Mouse (Mus musculus) frontal cortex, postnatal 36 days (tissue): ENCODE results near the gene Clpp.

Experiments
- DNase-seq, 2 experiments: peaks; one replicate each; pipeline ENCODE4 v3.0.0; 2022; ENCODE audit warnings: low spot score in 2 of 2

Clpp gene

DNA sequence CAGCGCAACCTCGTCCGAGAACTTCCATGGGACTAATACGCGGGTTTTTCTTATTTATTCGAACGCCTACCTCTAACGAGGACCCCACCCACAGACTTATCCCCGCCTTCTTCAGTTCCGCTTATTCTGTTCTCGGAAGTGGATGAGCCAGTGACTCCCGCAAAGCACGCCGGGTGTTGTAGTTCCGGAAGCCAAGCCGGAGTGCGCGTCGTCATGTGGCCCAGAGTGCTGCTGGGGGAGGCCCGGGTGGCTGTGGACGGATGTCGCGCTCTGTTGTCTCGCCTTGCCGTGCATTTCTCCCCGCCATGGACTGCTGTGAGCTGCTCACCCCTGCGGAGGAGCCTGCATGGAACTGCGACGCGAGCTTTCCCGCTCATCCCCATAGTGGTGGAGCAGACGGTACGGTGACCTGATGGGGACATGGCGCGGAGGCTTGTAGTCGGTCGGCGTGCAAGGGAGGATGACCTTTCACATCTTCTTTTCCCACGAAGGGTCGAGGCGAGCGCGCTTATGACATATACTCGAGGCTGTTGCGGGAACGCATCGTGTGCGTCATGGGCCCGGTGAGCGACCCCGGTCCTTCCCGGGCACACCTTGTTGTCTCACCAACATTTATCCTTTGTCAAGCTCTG, at the start of gene Clpp:
Gene Clpp (plus strand): TSS at position 191 of the 632 bp plus-strand sequence.
- DNase-seq: peak; percentile 92 to 97

DNA sequence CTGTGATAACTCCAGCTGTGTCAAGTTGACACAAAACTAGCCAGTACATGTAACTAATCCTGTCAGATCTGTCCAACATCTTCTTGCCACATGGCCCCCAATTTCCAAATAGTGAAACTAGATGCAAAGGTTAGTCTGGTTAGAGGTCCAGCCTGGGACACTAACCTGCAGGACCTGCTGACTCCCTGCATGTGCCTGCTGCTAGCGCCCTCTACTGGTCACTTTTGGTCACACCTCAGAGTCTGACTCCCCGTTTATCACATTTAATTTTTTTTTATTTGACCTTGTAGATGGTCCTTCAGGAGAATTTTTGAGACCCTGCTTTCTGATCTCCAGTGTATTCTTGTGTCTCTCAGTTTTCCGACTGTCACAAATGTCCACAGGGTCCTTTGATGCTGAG, 39.2 kb upstream of the Clpp start:
- peak; percentile 31 to 40 for DNase-seq

DNA sequence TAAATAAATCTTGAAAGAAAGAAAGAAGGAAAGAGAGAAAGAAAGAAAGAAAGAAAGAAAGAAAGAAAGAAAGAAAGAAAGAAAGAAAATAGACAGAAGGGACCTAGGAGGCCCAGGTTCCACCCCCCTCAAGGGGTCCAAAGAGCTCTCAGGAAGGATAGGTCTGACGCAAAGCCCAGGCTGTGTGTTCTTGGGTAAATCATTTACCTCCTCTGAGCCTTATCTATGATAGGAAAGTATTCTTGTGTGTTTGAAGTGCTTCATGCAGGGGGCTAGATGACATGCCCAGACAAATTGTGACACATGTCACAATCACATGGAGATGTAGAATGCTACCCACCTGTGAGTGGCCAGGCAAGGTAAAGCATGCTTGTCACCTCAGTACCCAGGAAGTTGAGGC, 37.5 kb upstream of the Clpp start:
- DNase-seq: no peak

DNA sequence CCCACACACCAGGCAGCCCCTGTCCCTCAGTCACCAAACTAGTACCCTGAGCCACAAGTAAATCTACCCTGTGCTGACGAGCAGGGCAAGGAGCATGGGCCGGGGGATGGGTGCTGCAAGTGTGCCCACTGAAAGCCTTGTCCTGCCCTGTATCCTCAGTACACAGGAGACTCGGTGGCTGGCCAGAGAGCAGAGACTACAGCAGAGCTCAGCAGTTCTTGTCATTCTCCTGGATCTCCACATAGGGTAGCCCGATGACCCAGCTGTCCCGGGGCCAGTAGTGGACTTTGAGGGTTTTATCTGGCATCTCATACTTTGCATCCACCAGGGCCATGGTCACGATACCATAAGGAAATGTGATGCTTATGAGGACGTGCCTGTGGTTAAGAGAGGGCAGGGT, 35.2 kb upstream of the Clpp start:
- no peak for DNase-seq

DNA sequence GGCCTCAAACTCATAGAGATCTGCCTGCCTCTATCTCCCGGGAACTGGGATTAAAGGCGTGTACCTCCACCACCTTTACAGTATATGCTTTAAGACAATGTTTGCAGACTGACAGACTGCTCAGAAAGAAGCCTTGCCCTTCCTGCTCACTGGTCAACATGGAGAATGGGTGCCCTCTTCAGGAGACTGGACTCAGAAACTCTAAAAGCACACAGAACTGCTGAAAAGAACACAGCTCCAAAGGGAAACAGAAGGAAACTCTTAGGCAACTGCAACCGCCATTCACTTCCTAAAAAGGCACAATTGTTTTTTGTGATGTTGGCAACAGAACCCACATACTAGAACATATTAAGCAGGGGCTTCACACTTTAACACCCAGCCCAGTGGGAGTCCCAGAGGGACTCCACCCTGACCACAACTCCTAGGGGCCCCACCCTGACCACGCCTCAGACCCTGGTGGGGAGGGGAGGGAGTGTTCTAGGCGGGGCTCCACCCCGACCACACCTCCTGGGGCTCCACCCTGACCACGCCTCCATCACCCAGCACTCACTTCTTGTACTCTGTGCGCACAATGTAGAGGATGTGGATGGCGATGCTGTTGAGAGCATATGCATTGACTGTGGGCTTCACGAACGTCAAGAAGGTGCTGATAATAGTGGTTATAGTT, 32.2 kb upstream of the Clpp start:
- DNase-seq: no peak

DNA sequence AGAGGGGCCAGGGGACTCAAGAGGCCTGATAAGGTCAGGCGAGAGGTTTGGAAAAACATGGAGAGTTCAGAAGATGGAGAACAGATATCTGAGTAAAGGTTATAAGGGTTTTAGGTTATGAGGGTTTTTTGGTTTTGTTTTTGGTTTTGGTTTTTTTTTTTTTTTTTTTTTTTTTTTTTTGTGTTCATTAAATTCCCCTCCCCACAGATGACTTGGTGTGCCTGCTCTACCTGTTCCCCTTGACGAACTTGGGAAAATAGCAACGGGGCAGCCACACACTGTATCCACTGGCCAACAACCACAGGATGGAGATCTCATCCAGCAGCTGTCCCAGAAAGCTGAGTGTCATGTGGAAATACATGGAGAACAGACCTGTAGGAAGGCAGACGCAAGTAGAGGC, 31.4 kb upstream of the Clpp start:
- no peak for DNase-seq

DNA sequence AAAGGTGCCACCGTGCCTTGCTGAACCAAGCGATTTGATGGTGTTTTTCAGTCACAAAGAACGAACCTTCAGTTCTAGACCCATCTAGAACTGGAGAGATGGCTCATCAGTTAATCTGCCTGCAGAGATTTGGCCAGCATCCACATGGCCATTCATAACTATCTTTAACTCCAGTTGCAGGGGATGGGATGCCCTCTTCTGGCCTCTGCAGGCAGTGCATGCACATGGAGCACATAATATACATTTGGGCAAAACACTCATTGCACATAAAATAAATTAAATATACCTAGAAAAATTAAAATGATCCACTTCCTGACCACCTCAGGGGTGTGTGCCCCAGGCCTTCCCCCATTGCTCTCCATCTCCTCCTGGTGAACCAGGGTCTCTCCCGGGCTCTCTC, 28.2 kb upstream of the Clpp start:
- no peak for DNase-seq

DNA sequence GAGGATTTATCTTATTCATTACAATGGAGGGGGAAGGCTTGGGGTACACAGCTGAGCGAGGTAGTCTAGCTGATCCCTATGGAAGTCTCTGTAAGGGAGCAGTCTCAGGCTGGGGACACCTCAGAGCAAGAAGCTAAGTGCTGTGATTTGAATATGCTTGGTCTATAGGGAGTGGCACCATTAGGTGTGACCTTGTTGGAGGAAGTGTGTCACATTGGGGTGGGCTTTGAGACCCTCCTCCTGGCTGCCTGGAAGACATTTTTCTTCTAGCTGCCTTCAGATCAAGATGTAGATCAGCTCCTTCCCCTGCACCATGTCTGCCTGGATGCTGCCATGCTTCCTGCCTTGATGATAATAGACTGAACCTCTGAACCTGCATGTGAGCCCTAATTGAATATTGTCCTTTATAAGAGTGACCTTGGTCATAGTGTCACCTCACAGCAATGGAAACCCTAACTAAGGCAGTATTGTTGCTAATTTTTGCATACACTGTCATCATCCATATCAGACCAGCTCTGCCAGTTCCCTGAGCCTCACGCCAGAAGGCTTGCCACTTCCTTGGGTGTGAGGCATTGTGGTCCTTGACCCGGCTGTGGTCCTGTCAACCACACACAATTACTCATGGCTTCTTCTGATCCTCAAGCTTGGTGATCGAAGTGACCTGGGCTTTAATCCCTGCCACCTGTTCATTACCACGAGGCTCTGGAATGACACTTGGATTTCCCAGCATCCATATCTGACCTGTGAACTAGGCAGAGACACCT, 27.3 kb upstream of the Clpp start:
- DNase-seq: no peak

DNA sequence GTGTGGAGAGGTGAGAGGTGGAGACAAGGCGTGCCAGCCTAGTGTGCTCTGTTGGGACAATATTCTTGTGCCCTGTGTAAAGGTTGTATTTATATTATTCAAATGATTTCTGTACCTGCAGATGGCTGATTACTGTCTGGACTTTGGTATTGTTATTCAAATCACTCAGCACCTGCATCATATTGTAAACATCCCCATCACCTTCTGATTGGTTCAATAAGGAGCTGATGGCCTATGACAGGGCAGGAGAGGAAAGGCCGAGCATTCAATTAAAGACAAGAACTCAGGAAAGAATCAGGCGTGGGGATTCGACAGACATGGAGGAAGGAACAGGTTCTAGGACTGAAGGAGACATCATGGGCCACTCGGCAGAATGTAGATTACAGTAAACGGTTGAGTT, 26.5 kb upstream of the Clpp start:
- no peak for DNase-seq

DNA sequence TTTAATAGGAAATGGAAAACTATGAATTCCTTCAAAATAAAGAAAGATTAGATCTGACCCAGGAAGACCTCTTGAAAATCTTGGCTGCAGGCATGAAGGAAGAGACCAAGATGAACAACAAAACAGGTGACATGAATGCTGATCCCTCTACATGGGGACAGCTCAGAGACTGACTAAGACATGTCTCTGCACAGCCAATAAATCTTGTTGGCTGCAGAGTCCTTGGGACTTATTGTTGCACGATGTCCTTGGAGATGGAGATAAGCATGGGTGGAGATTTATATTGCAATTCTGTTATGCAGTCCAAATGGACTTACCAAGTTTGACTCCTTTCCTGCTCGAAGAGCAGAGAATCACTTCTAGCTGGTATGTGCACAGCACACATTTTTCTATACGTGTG, 20.8 kb upstream of the Clpp start:
- no peak for DNase-seq

DNA sequence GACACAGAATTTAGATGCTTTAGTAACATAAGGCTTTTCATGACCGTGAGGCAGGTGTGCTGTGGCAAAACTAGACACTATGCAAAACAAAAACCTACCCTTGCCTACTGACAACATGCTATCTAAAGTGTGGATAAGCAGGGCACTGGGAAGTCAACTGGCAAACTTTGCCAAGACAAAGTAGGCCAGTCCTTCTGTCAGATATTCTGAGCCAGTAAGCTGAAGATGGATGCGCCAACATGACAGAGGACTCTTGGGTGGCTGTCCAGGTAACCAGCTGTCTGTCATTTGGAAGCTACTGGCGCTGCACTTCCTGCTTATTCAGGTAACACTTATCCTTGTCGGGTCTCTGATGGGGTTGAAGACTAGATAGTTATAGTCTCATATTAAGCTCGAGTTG, 20.0 kb upstream of the Clpp start:
- DNase-seq: no peak

DNA sequence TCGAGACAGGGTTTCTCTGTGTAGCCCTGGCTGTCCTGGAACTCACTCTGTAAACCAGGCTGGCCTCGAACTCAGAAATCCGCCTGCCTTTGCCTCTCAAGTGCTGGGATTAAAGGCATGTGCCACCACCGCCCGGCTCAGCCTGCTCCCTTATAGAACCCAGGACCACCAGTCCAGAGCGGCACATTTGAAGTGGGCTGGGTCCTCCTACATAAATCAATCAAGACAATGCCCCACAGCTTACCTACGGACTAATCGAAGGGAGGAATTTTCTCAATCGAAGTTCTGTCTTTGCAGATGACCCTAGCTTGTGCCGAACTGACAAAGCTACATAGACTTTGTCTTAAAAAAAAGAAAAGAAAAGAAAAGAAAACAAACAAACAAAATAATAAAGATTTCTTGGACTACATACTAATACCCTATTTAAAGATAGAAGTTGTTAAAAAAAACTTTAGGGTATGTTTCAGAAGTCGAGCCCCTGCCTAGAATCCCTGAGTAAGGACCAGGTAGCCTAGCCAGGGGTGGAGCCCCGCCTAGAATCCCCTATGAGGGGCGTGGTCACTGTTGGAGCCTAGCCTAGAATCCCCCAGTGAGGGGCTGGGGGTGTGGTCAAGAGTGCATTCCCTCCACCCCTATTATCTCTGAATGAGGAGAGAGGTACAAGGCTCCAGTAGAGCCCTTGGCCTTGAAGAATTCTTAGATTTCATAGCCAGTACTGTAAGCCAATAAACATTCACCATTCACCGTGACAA, 16.0 kb upstream of the Clpp start:
- DNase-seq: no peak

DNA sequence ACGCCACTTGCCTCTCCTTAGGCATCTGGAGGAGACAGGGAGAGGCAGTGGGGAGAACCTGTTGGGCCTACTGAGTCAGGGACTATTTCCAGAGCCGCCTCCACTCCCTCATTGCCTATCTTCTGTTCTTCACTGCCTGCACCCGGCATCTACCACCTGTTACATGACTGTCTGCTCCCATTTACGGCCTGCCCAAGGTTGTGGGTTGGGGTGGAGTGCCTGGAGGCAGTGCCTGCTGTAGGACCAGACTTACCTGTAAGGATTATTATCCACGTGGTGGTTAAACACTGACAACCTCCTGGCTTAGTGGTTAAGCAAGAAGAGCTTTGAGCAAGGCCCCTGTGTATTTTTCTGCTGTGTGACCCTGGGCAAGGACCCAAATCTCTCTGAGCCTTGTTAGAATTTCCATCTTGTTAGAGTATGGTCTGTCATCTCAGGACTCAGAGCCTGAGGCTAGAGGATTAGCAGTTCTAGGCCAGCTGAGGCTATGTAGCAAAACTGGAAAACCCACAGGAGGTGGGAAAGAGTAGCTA, 15.3 kb upstream of the Clpp start:
- DNase-seq: no peak

DNA sequence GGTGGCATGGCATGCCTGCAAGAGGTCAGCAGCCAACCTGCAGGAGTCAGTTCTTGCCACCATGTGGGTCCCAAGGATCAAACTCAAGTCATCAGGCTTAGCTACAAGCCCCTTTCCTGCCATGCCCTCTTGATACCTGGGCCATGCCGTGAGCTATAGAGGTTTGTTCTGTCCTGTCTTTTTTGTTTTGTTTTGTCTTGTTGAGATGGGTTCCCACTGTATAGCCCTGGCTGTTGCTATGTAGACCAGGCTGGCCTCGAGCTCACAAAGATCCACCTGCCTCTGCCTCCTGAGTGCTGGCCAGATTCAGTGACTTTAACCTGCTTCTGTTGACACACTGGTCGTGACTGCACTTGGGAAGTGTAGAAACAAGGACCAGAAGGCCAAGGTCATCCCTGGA, 14.7 kb upstream of the Clpp start:
- DNase-seq: no peak

DNA sequence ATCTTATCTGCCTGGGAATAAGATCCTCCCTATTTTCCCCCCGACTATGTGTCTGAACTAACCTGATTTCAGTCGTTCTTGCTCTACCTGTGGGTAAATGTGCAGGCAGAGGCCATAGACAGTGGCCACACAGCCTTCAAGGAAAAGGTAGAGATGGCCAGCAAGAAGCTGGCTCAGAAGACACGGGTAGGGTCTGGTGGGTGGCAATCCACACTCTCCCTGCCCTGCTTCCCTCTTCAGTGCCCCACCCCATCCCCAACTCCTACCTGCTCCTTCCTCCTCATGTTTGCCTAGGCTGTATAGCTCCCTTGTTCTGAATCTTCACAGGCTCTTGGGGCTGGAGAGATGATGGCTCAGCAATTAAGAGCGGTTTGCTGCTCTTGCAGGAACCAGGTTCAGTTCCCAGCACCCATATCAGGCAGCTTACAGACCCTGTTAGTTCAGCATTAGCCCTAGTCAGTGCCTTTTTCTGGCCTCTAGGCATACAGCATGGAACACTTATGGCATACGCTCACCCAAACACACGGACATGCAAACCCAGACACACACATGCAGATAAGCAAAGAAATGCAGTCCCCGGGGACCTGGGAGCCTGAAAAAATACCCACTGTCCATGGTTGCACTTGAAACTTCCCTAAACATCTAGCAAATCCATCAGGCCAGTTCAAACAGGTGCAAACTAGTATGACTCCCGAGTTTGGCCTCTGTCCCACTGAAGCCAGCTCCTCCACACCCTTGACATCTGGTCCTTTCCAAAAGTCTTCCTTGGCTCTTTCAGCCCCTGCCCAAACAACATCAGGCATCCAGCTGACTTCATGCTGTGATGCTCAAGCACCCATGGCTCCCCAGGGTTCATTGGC, 13.3 kb upstream of the Clpp start:
- no peak for DNase-seq

DNA sequence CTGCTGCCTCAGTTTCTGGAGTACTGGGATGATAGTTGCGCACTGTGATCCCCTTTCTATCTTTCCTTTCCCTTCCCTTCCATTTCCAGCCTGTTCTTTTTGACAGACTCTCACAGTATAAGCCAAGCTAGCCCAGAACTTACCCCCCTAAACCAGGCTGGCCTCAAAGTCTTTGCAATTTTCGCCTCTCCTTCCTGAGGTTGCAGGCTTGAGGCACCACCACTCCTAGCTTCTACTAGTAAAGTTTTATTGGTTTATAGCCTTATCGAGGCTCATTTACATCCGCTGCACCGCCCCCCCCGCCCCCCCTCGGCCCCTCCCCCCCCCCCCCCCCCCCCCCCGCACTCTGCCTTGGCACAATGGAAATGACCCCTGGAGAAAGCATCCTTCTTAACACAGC, 10.6 kb upstream of the Clpp start:
- no peak for DNase-seq

DNA sequence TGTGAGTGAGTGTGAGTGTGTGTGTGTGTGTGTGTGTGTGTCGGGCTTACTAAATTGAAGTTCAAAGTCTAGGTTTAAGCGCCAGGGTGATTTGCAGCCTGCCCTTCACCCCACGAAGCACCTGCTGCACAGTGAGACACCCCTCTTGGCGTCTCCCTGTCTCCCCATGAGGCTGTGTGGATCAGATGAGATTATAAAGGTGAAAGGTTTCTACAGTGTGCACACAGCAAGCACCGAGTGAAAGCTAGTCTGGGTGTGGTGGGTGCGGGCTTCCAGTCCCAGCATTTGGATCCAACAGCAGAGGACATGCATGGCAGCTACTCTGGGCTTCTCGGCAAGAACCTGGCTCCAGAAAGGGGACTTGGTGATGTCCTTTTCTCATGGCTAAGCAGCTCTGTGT, 9.1 kb upstream of the Clpp start:
- no peak for DNase-seq

DNA sequence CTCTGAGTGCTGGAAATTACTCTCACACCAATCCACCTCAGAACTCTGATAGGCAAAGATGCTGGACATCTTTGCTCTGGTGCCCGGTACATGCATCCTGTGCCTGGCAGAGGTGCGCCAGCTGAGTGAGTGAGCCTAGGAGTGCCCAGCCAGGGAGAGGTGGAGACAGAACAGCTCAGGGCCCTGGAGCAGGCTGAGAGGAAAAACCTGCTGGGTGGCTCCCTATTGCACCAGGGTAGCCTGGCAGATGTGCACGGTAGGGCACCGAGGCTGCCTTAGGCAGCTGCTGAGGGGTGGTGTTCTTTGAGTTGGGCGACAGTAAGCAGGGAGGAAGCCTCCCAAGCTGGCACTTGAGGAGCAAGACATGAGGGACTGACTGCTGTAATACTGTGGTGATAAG, 8.1 kb upstream of the Clpp start, which contains the start of gene Acer1:
Gene Acer1 (minus strand): TSS at position 114 of the 400 bp plus-strand sequence.
- no peak for DNase-seq

DNA sequence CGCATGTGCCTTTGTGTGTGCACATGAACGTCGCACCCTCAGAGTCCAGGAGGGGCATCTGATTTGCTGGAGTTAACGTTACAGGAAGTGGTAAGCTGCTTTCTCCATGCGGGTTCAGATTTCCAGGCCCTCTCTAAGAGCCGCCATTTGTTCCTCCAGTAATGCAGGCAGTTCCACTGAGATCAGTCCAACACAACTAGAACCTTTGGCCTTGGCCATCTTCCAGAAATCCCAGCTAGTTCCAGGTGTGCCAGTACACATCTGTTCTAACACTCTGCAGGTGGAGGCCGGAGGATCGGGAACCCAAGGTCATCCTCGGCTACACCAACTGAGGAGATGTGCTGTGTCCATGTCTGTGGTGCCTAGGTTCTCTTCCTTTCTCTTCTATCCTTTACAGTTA, 5.2 kb upstream of the Clpp start:
- no peak for DNase-seq

DNA sequence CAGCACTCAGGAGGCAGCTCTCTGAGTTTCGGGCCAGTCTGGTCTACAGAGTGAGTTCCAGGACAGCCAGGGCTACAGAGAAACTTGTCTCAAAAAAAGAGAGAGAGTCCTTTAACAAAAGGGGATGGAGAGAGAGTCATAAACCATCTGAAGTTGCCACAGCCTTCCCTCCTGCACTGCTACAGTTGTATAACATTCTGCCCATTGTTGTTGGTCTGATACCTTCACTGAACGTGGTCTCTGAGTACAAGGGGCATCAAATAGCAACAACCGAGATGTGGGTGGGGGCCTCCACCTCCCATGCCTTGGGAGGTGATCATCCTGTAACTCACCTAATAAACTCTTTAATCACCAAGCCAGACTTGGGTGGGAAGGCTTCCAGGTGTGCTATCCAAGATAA, 4.4 kb upstream of the Clpp start:
- DNase-seq: no peak
